Mouse (Mus musculus): ENCODE data around the gene Ttc25.

Ttc25 gene

GRCm38 (mm10) chr11:100544832-100545745, at the start of gene Ttc25:
Gene Ttc25 (plus strand): TSS chr11:100545607.
- peak; percentile 82 for DNase-seq (ENCODE audit: low read depth, low spot score)

- DNase-seq (ENCODE audit: low read depth, low spot score), result no peak
These were observed 45.2 kb upstream of the Ttc25 start for GRCm38 (mm10) chr11:100500241-100500640.

GRCm38 (mm10) chr11:100500651-100501050, 44.8 kb upstream of the Ttc25 start:
- DNase-seq (ENCODE audit: low read depth, low spot score), result peak; percentile 49

- DNase-seq (ENCODE audit: low read depth, low spot score), result no peak
These were observed 44.1 kb upstream of the Ttc25 start for GRCm38 (mm10) chr11:100501321-100501720.

- DNase-seq (ENCODE audit: low read depth, low spot score), result no peak
These were observed 40.3 kb upstream of the Ttc25 start for GRCm38 (mm10) chr11:100504990-100505660.

- no peak for DNase-seq (ENCODE audit: low read depth, low spot score)
These were observed 39.4 kb upstream of the Ttc25 start for GRCm38 (mm10) chr11:100505997-100506396.

GRCm38 (mm10) chr11:100510556-100510955, 34.9 kb upstream of the Ttc25 start:
- DNase-seq (ENCODE audit: low read depth, low spot score), result no peak

- no peak for DNase-seq (ENCODE audit: low read depth, low spot score)
These were observed 33.0 kb upstream of the Ttc25 start for GRCm38 (mm10) chr11:100512384-100512783.

- no peak for DNase-seq (ENCODE audit: low read depth, low spot score)
These were observed 31.7 kb upstream of the Ttc25 start for GRCm38 (mm10) chr11:100513716-100514115.

GRCm38 (mm10) chr11:100515061-100515460, 30.3 kb upstream of the Ttc25 start:
- DNase-seq (ENCODE audit: low read depth, low spot score), result no peak

- DNase-seq (ENCODE audit: low read depth, low spot score), result no peak
These were observed 29.6 kb upstream of the Ttc25 start for GRCm38 (mm10) chr11:100515789-100516188.

- DNase-seq (ENCODE audit: low read depth, low spot score), result no peak
These were observed 29.1 kb upstream of the Ttc25 start for GRCm38 (mm10) chr11:100516291-100516690.

GRCm38 (mm10) chr11:100518188-100518591, 27.2 kb upstream of the Ttc25 start:
- DNase-seq (ENCODE audit: low read depth, low spot score), result no peak

- DNase-seq (ENCODE audit: low read depth, low spot score), result no peak
These were observed 26.2 kb upstream of the Ttc25 start for GRCm38 (mm10) chr11:100519188-100519587.

GRCm38 (mm10) chr11:100520838-100521237, 24.6 kb upstream of the Ttc25 start:
- DNase-seq (ENCODE audit: low read depth, low spot score), result no peak

- DNase-seq (ENCODE audit: low read depth, low spot score), result no peak
These were observed 21.0 kb upstream of the Ttc25 start for GRCm38 (mm10) chr11:100524358-100524757.

- no peak for DNase-seq (ENCODE audit: low read depth, low spot score)
These were observed 20.3 kb upstream of the Ttc25 start for GRCm38 (mm10) chr11:100524987-100525630.

GRCm38 (mm10) chr11:100526052-100526816, 19.2 kb upstream of the Ttc25 start:
- no peak for DNase-seq (ENCODE audit: low read depth, low spot score)

- no peak for DNase-seq (ENCODE audit: low read depth, low spot score)
These were observed 18.3 kb upstream of the Ttc25 start for GRCm38 (mm10) chr11:100527066-100527457.

GRCm38 (mm10) chr11:100527458-100528374, 17.7 kb upstream of the Ttc25 start, which contains the start of gene Acly:
Gene Acly (minus strand): TSS chr11:100528000.
- DNase-seq (ENCODE audit: low read depth, low spot score), result peak; percentile 96

Measured in retina, adult 2 months (tissue).